Mouse (Mus musculus): ENCODE results near the gene Samd4b. TPM values are rescaled to one million over a fixed set of nuclear protein-coding genes. Genes with fewer than 3 reads are reported as not detected.

Samd4b gene
- polyA plus RNA-seq, 1 experiment, result 93.9 TPM

DNA sequence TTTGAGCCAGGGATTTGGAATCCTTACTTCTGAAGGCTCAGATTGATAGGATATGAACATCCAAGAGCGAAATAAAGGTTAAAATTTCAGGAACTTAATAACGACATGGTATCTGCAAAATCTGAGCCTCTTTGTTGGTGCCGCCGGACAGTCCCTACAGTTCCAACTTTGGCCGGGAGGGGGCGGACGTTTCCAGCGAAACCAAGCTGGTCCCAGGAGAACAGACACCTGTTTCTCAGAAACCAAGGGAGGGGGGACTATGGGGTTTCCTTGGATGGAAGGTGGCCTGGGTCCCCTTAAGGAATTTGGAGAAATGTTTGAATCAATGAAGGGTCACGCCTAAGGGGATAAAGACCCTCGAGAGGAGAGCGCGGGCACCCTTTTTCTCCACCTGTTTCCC lies 151.5 kb downstream of the Samd4b start:
- TF ChIP-seq CTCF (IDR thresholded peaks at IDR 0.05; ENCODE audit: insufficient read depth, low read length) (peak; percentile 74), POLR2A (IDR thresholded peaks at IDR 0.05; ENCODE audit: borderline replicate concordance, extremely low read depth, low read depth, low read length) (no peak)
- H3K4me3 ChIP-seq (replicated peaks; ENCODE audit: extremely low read depth, low read depth, low read length), result no peak overlapping the region
- H3K4me1 ChIP-seq (ENCODE audit: control insufficient read depth, insufficient read depth, low read length), result no peaks in the 10 kb centered on the region
- 12% methylated on average over 12 of the region's 12 CpGs for WGBS
- peak; percentile 87 for DNase-seq

GRCm38 (mm10) chr7:28444344-28444974 lies 153.5 kb downstream of the Samd4b start:
- no peak for TF ChIP-seq CTCF (IDR thresholded peaks at IDR 0.05; ENCODE audit: insufficient read depth, low read length)
- TF ChIP-seq POLR2A (IDR thresholded peaks at IDR 0.05; ENCODE audit: borderline replicate concordance, extremely low read depth, low read depth, low read length), result no peak
- Histone ChIP-seq H3K4me1 (ENCODE audit: control insufficient read depth, insufficient read depth, low read length) (no peaks in the 10 kb centered on the region), H3K4me3 (replicated peaks; ENCODE audit: extremely low read depth, low read depth, low read length) (no peak overlapping the region)
- no peak for DNase-seq
- 73% methylated on average over 13 of the region's 13 CpGs for WGBS

DNA sequence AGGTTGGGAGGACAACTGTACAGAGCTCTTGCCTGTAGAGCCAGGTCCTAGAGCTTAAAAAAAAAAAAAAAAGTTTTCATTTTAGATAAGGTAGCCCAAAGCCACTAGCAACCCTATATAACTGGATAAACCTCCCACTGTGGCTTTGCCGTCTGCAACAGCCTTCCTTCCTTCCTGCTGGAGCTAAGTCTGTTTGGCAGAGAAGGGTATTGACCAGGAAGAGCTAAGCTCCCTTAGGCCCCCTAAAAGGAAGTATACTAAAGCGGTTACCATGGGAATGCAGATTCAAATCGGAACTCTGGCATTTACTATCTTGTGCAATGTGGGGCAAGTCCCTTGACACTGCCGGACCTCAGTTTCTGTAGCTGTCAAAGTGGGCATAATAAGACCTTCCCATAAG lies 155.3 kb downstream of the Samd4b start:
- TF ChIP-seq POLR2A (IDR thresholded peaks at IDR 0.05; ENCODE audit: borderline replicate concordance, extremely low read depth, low read depth, low read length) (no peak), CTCF (IDR thresholded peaks at IDR 0.05; ENCODE audit: insufficient read depth, low read length) (no peak)
- no peak for DNase-seq
- H3K4me1 ChIP-seq (ENCODE audit: control insufficient read depth, insufficient read depth, low read length), result no peaks in the 10 kb centered on the region
- no peak overlapping the region for H3K4me3 ChIP-seq (replicated peaks; ENCODE audit: extremely low read depth, low read depth, low read length)
- WGBS, result 11% methylated on average over 4 of the region's 4 CpGs

GRCm38 (mm10) chr7:28441776-28442485 lies 156.0 kb downstream of the Samd4b start:
- Histone ChIP-seq H3K4me1 (ENCODE audit: control insufficient read depth, insufficient read depth, low read length) (no peaks in the 10 kb centered on the region; the same call in 1 of the 2 replicates), H3K4me3 (replicated peaks; ENCODE audit: extremely low read depth, low read depth, low read length) (no peak overlapping the region)
- 77% methylated on average over 14 of the region's 14 CpGs for WGBS
- TF ChIP-seq POLR2A (IDR thresholded peaks at IDR 0.05; ENCODE audit: borderline replicate concordance, extremely low read depth, low read depth, low read length) (no peak), CTCF (IDR thresholded peaks at IDR 0.05; ENCODE audit: insufficient read depth, low read length) (no peak)
- no peak for DNase-seq

DNA sequence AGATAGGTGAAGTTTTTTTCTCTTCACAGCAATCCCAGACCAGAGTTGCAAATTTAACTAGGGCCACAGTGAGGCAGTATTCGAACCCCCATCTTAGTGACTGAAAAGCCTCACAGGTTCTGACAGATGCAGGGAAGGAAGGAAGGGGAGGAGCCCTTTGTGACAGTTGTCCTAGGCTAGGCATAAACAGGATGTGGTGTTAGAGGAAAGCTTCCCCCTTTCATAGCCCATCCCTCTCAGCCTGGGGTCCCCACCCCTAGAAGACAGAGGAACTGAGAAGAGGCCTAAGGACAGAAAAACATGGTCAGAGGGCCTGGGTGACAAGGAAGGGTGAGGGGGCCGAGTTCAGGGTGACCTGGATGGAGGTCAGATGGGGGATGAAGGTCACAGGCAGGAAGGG lies 157.2 kb downstream of the Samd4b start:
- peak; percentile 33 for DNase-seq
- 27% methylated on average over 2 of the region's 2 CpGs for WGBS
- H3K4me1 ChIP-seq (ENCODE audit: control insufficient read depth, insufficient read depth, low read length), result no peaks in the 10 kb centered on the region; the same call in 1 of the 2 replicates
- H3K4me3 ChIP-seq (replicated peaks; ENCODE audit: extremely low read depth, low read depth, low read length), result peak overlapping the region; percentile 46
- TF ChIP-seq CTCF (IDR thresholded peaks at IDR 0.05; ENCODE audit: insufficient read depth, low read length) (no peak), POLR2A (IDR thresholded peaks at IDR 0.05; ENCODE audit: borderline replicate concordance, extremely low read depth, low read depth, low read length) (peak; percentile 60; the same call in 1 of the 2 replicates)

GRCm38 (mm10) chr7:28438771-28439170 lies 159.2 kb downstream of the Samd4b start:
- TF ChIP-seq POLR2A (IDR thresholded peaks at IDR 0.05; ENCODE audit: borderline replicate concordance, extremely low read depth, low read depth, low read length) (no peak), CTCF (IDR thresholded peaks at IDR 0.05; ENCODE audit: insufficient read depth, low read length) (no peak)

GRCm38 (mm10) chr7:28437964-28438363 lies 160.0 kb downstream of the Samd4b start:
- TF ChIP-seq CTCF (IDR thresholded peaks at IDR 0.05; ENCODE audit: insufficient read depth, low read length) (no peak), POLR2A (IDR thresholded peaks at IDR 0.05; ENCODE audit: borderline replicate concordance, extremely low read depth, low read depth, low read length) (no peak)
- DNase-seq, result no peak
- H3K4me3 ChIP-seq (replicated peaks; ENCODE audit: extremely low read depth, low read depth, low read length), result no peak overlapping the region
- peaks cover 9% of the 10 kb centered on the region; the same call in 1 of the 2 replicates for H3K4me1 ChIP-seq (ENCODE audit: control insufficient read depth, insufficient read depth, low read length)

More at GRCm38 (mm10) chr7:28438771-28439170, 159.2 kb downstream of the Samd4b start:
- Histone ChIP-seq H3K4me3 (replicated peaks; ENCODE audit: extremely low read depth, low read depth, low read length) (no peak overlapping the region), H3K4me1 (ENCODE audit: control insufficient read depth, insufficient read depth, low read length) (peaks cover 3% of the 10 kb centered on the region; the same call in 1 of the 2 replicates)
- no peak for DNase-seq
- 91% methylated on average over 2 of the region's 2 CpGs for WGBS

DNA sequence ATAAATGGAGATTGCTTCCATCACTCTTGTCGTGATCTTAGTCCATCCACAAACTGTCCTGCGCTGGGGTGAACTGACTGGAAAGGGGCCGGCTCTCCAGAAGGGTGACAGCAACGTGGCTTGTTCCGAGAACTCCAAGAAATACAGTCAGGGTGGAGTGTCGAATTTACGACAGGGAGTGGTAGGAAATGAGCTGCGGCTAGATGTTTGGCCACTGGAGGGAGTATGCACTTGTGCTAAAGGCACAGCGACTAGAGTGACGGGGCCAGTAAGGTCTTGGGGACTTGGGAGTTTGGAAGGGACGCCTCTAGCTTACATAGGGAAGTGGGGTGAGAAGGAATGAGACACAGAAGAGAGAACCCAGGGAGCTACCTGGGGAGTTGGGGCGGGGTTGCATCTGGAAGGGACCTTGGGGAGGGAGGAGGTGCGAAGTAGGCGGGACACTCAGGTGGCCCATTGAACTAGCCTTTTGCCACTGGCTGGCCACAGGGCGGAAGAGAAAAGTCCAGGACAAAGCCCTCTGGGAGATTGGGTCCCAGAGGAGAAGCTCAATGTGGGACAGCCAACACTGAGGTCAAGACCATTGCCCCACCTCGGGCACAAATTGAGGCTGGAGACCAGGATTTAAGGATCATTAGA lies 160.9 kb downstream of the Samd4b start, which contains the start of gene Gmfg:
Gene Gmfg, plus strand, starts transcription at position 516 of the 639 bp plus-strand sequence.
- DNase-seq, result peak; percentile 81
- Histone ChIP-seq H3K4me3 (replicated peaks; ENCODE audit: extremely low read depth, low read depth, low read length) (peak within 1 kb of the TSS; percentile 88), H3K4me1 (ENCODE audit: control insufficient read depth, insufficient read depth, low read length) (peaks cover 10% of the 10 kb centered on the region; the same call in 1 of the 2 replicates)
- peak; percentile 76 for TF ChIP-seq CTCF (IDR thresholded peaks at IDR 0.05; ENCODE audit: insufficient read depth, low read length)
- peak; percentile 68; the same call in 1 of the 2 replicates for TF ChIP-seq POLR2A (IDR thresholded peaks at IDR 0.05; ENCODE audit: borderline replicate concordance, extremely low read depth, low read depth, low read length)
- 4% methylated on average over 16 of the region's 16 CpGs for WGBS

DNA sequence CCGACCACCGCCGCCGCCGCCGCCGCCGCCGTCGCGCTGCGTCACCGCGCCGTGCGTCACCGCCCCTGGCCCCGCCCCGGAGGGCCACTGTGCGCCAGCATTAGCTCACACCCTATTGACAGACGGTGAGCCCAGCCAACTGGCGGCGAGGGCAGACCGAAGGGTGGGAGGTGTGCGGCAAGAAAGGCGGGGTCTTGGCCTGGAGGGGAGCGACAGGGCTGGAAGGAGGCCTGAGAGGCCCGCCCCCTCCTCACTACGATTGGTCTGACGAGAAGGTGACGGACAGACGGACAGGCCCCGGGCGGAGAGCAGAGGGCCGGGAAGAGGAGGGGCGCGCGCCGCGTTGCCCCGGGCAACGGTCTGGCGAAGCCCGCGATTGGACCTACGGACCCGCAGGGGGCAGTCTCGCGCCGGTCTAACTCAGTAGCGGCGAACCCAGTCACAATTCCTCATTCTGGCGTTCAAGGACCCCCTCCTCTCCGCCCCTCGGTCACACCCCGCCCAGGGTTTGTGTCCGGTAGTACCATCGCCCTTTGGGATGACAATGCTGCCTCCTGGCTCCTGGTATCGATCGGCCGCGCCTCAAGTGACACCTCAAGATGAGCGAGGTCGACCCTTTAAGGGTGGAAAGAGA lies 161.6 kb downstream of the Samd4b start:
- under 1% methylated on average over 47 of the region's 64 CpGs for WGBS
- TF ChIP-seq POLR2A (IDR thresholded peaks at IDR 0.05; ENCODE audit: borderline replicate concordance, extremely low read depth, low read depth, low read length), result peak; percentile 69; the same call in 1 of the 2 replicates
- peak; percentile 64 for TF ChIP-seq CTCF (IDR thresholded peaks at IDR 0.05; ENCODE audit: insufficient read depth, low read length)

More for the DNA sequence above, 161.6 kb downstream of the Samd4b start:
- peak; percentile 100 for DNase-seq
- peak overlapping the region; percentile 88 for H3K4me3 ChIP-seq (replicated peaks; ENCODE audit: extremely low read depth, low read depth, low read length)
- peaks cover 12% of the 10 kb centered on the region; the same call in 1 of the 2 replicates for H3K4me1 ChIP-seq (ENCODE audit: control insufficient read depth, insufficient read depth, low read length)

Data from lung, adult 2 months (tissue).